Mouse (Mus musculus) left cerebral cortex, postnatal 10 days (tissue): Measurements from ENCODE around the gene Gm10447. TPM values are rescaled to one million over a fixed set of nuclear protein-coding genes. Genes with fewer than 3 reads are reported as not detected.
"Not testable (repeated sequence)": the region's sequence is repeated elsewhere in the genome, so short reads cannot be mapped to it uniquely, and the experiment has no call there.

Experiments
- DNase-seq, 2 experiments: peaks; one replicate each; pipeline ENCODE4 v3.0.0; 2021 to 2022; ENCODE audit warnings: low spot score in 2 of 2, mixed read lengths in 1 of 2; ENCODE audit errors: extremely low spot score in 1 of 2
- intact Hi-C: fragments of 180-260 bp; cut with DNase I; formaldehyde crosslinking; loops from one replicate; pipeline ENCODE4 v1.15.1; 2025
- total RNA-seq, 2 experiments: library from RNA; stranded (reverse); gene quantifications; 2 replicates each; pipeline ENCODE4 v1.2.3; 2021

The Gm10447 gene
- total RNA-seq, 2 experiments from 2014 or later: not detected

DNA sequence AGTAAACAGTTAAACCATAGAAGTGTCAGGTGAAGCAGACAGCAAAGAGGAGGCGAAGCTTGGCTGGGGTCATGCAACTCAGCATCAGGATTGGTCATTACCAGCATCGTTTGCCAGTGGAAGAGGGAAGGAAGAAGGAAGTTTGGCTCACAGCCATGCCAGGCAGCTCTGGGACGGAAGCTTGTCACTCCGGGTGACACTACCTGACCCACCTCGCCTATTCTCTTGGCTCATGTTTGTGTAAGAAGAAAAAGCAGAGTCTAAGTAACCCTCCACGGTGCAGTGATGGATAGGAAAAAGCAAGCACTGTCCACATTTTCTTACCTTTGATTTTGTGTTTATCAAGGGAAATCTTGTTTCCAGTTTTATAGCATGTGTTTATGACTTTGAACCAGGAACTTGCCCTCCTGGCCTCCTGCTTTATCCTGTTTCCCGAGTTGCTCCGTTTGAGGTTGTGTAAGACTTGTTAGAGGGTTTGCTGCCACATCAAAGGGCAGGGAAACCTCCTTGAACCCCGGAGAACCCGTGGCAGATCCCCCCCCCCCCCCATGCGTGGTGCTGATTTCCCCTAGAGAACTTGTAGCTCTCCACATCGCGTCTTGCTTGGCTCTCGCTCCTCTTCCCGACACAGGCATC, 6.7 kb downstream of the Gm10447 start:
- intact Hi-C loops: no loop called here
- peak in 1 of 2 experiments; percentile 36 for DNase-seq

DNA sequence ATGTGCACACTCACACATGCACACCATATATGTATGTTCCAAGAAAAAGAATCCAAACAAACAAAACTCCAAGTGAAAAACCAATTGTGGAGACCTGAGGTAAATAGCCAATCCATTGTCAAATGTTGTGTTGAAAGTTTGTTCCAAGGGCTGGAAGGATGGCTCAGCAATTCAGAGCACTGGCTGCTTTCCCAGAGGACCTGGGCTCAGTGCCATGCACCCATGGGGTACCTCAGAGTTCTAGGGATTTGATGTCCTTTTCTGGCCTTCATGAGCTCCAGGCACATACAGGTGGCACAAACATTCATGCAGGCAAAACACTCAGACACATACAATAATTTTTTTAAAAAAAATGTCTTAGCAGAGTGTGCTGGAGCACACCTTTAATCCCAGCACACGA, 8.4 kb downstream of the Gm10447 start:
- intact Hi-C loops: loop anchor here (10.0 kb wide), 1 partner anchor 864 kb away; no protein-coding TSS in a partner anchor
- DNase-seq: peak in 1 of 2 experiments; percentile 54

DNA sequence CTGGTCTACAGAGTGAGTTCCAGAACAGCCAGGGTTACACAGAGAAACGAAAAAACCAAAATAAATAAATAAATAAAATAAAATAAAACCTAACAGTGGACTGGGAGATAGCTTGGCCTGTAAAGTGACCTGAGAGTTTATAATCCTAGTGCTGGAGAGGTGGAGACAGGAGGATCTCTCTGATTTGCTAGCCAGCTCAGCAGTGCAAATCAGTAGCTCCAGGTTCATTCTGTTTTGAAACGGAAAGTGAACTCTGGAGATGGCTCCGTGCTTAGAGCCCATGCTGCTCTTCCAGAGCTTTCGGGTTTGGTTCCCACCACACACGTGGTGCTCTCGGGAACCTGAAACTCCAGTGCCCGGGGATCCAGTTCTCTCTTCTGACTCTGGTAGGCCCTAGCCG, 8.9 kb downstream of the Gm10447 start:
- intact Hi-C loops: loop anchor here (10.0 kb wide), 1 partner anchor 863 kb away; no protein-coding TSS in a partner anchor

DNA sequence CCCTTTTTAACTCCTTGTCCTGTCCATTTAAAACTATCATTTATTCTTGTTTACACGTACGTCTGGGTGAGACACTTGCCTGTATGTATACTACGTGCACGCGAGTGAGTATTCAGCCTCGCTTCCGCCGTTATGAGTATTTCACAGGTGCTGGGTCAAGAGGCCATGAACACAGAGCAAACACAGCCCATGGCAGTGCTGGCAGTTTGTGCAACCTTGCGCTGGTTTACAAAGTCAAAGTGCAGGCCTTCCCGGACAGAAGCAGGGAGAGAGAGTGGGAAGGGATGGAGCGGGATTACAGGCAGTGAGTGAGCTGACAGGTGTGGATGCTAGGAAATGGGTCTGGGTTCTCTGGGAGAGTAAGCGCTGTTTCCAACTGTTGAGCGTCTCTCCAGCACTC, 10.7 kb downstream of the Gm10447 start:
- intact Hi-C loops: loop anchor here (10.0 kb wide), 1 partner anchor 861 kb away; no protein-coding TSS in a partner anchor
- DNase-seq: no peak

More for the DNA sequence above, 8.9 kb downstream of the Gm10447 start:
- no peak for DNase-seq

DNA sequence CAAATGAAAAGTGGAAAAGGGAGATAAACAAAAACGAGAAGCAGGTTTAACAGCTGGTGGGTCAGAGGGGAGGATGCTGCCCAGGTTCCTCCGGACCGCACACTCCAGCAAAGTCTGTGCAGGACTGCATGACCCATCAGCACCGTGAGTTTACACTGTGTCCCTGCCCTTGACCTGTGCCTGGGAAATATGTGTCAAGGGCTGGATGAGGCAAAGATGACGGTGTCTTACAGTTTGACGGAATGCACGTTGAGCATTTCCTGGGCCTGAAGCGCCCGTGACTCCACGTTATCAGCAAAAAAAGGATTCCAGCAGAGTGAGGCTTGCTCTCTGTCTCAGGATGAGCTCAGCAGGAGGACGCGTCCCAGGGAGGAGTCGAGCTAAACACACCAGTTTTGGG, 11.3 kb downstream of the Gm10447 start:
- intact Hi-C loops: loop anchor here (10.0 kb wide), 1 partner anchor 861 kb away; no protein-coding TSS in a partner anchor
- no peak for DNase-seq

DNA sequence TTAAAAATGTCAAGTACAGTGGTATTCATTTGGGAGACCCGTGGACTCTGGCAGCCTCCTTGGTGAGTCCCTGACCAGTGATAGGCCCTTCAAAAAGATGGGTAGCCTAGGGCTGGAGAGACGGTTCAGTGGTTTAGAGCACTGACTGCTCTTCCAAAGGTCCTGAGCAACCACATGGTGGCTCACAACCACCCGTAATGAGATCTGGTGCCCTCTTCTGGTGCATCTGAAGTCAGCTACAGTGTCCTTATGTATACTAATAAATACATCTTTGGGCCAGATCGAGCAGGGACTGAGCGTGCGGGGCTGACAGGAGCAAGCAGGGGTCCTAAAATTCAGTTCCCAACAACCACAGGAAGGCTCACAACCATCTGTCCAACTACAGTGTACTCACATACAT, 13.0 kb downstream of the Gm10447 start:
- no peak for DNase-seq

DNA sequence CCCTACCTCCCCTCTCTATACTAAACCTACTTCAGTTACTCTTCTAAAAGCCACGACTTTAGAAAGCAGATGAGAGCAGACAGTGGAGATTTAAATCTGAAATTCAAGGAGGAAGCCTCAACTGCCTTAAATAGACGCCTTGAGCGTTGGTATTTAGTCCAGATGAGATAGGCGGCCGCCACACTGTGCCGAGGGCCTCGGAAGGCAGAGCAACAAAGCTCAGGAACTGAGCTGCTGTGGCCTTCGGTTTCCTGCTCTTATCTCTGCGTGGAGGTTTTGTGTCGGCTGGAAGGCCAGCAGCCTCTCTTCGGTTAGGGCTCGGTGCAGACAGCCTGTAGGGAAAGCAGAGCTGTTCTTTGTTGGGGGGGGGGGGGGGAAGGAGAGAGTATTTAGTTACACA, 15.0 kb downstream of the Gm10447 start:
- DNase-seq: no peak
- intact Hi-C loops: loop anchor here (10.0 kb wide), 1 partner anchor 857 kb away; no protein-coding TSS in a partner anchor

More for the DNA sequence above, 13.0 kb downstream of the Gm10447 start:
- intact Hi-C loops: loop anchor here (10.0 kb wide), 1 partner anchor 859 kb away; no protein-coding TSS in a partner anchor

DNA sequence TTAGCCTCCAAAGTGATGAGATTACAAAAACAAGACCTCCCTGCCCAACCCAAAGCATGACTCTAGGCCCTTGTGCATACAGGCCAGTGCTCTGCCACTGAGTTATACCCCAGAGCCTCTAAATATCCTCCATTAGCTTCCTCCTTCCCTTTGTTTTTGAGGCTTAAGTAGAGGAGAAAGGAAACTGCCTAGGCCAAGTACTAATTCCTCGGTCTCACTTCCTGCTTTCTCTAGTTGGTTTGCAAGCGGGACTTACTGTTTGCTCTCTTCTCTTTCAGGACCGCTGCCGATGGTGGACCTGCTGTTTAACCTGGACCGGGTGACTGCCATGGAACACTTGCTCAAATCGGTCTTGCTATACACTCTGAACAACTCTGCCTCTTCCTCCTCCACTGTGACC, 20.6 kb downstream of the Gm10447 start:
- intact Hi-C loops: no loop called here
- no peak for DNase-seq

DNA sequence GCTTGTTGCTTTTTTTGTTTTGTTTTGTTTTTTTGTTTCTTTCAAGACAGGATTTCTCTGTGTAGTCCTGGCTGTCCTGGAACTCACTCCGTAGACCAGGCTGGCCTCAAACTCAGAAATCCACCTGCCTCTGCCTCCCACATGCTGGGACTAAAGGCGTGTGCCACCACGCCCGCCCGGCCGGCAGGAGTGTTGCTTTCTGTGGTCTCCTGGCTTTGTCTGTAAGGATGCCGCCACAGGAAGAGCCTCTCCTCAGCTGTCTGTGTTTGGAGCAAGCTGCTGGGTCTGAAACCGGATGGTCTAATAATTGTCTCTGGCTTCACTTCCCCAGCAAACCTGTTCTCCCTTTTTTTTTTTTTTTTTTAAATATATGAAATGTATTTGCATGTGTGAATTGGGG, 21.4 kb downstream of the Gm10447 start:
- intact Hi-C loops: no loop called here
- DNase-seq: no peak

DNA sequence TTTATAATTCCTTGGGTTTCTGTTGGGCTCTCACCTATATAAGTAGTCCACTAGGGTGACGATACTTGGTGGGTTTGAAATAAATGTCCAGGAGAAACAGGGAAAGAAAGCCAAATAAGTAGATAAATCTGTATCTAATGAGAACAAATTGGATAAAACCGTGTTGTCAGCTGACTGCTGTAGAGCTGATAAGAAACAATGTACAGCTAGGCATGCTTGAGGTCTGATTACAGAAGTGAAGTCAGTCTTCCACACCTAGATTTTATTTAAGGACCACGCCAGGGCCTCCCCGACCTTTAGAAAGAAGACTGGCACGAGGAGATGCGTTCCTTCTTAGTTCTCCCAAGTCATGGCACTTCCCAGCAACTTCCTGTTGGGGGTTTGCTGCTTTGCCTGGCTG, 23.9 kb downstream of the Gm10447 start:
- no peak for DNase-seq
- intact Hi-C loops: no loop called here

DNA sequence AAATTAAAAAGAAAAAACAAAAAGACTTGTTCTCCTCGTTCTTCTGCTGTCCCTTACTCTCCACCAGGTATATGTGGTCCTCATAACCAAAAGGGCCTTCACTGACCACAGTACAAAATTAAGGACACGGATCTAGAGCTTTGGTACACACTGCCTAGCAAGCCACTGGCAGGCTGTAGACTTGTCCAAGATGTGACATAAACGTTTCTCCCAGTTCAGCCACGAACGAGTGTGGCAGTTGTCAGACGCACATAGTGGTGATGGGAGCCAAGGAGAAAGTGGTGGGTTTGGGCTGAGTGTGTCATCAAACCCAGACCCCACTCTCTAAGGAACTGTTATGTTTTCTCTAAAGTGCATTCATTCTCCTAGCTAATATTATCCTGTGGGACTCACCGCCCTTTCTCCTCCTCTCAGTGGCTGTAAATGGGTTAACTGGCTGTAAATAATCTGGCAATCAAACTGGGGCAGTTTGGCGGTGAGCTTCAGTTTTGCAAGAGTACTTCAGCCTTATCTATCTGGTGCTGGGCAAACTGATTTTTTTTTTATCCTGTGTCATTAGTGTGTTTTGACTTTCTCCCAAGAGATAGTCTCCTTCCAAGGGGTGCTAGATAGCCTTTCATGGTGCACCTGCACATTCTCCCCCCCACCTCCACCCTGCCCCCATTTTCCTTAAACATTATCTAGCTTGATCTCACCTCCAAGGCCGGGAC, 25.4 kb downstream of the Gm10447 start:
- intact Hi-C loops: no loop called here
- DNase-seq: no peak

DNA sequence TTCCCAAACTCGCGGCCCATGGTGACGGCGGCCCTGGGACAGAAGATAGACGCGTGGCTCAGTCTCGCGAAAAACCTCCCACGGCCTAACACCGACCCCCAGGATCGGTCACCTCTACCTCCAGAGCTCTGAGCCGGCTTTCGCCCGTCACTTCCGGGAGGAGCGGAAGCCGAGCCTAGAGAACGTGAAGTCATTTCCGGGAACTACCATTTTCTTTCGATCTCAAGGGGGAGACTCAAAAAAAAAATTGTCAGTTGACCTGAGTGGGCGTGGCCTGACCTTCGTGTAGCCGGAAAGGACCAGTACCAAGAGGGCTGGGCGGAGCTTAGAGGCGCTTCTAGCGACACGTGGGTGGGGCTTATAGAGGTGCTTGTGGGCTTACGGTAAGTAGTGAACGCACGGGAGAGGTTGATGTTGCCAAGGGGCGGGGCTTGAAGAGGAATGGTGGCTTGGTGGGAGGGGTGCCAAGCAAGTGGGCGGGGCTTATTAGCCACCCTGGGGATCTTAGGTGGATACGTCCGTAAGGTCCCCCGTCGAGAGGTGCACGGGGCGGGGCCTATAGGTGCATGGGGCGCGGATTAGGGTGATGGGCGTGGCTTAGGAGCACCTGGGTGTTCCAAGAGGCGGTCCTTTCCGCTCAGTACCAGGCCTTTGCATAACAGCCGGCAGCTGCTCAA, 26.1 kb downstream of the Gm10447 start, which contains the start of the genes Uqcrq and Gdf9:
TSS of gene Uqcrq (minus strand) at position 162 of the 677 bp plus-strand sequence.
TSS of gene Gdf9 (plus strand) at position 354 of the 677 bp plus-strand sequence.
- peak; percentile 99 for DNase-seq
- intact Hi-C loops: no loop called here

DNA sequence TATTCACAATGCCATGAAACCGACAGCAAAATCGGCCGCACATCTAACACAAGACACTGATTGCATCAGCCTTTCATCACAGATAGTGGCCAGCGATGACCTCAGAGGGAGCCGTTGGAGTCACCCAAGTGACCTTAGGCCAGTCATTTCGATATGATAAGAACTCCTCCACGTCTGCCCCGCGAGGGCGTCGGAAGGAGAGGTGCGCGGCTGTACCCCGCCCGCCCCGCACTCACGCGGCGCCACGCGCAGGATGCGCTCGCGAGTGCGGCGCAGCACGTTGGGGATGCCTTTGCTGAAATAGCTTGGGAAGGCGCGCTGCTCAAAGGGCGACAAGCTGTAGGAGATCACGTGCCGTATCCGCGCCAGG, 26.6 kb downstream of the Gm10447 start:
- DNase-seq: no peak
- intact Hi-C loops: no loop called here

DNA sequence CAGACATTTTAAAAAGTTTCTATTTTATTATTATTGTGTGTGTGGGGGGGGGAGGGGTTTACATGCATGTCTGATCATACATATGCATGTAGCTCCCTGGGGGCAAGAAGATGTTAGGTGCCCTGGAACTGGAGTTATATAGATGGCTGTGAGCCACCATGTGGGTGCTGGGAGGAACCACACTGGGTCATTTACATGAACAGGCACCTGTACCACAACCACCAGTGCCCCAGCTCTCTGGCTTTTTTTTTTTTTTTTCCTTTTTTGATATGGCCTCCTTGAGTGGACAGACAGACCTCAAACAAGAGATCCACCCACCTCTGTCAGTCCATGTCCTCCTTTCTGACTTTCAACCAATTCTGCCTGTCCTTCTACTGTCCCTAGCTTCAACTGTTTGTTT, 27.7 kb downstream of the Gm10447 start:
- intact Hi-C loops: no loop called here
- no peak for DNase-seq

DNA sequence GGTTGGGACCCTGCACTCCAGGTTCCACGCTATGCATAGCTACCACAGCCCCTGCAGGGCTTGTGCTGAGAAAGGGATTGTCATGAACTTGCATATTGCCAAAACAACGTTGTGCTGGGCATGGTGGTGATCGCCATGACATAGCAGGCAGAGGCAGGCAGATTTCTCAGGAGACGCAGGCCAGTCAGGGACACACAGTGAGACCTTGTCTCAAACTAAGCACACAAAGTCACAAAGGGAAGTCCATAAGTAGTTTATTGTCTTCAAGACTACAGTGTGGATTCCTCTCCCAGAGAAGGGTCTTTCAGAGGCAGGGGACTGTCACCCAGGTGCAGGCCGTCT, 28.2 kb downstream of the Gm10447 start:
- DNase-seq: no peak
- intact Hi-C loops: no loop called here

DNA sequence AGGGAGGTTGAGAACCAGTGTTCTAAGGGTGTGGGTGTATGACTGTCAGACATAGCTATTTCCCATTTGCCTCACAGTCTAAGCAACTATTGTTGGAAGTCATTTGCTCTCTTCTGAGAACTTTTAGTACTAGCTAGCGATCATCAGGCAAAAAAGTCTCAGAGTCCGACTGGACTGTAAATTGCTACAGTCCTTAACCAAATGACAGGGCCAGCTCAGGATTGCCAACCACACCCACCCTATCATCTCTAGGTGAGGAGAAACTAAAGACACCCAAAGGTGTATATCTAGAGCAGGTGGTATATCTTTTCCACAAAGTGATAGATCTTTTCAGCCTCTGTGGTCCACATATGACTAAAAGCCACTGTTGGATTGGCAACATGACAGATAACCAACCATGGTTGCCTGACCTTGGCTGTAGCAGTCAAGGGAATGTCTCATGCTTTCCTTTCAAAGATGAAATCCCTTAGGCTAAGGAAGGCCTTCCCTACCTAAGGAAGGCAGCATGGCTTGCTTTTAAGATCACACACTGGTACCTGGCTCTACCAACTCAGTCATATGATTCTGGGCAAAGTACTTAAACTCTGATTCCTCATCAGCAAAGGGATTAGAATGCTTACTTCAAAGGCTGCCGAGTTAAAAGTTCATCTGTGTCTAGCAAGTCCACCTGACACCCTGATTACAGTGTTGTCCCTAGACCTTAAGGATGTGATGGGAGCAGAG, 28.8 kb downstream of the Gm10447 start:
- DNase-seq: no peak
- intact Hi-C loops: no loop called here

DNA sequence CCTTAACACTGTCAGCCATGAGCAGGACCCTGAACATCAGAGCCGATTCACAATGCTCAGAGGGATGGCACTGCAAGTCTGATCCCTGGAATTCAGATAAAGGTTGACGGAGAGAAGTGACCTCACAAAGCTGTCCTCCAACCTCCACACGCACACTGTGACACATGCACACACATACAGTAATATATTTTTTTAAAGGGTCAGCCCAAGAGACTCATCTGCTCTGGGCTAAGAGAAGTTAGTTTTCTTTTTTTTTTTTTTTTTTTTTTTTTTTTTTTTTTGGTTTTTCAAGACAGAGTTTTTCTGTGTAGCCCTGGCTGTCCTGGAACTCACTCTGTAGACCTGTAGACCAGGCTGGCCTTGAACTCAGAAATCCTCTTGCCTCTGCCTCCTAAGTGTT, 30.0 kb downstream of the Gm10447 start:
- DNase-seq, intact Hi-C loops: not testable (repeated sequence)

DNA sequence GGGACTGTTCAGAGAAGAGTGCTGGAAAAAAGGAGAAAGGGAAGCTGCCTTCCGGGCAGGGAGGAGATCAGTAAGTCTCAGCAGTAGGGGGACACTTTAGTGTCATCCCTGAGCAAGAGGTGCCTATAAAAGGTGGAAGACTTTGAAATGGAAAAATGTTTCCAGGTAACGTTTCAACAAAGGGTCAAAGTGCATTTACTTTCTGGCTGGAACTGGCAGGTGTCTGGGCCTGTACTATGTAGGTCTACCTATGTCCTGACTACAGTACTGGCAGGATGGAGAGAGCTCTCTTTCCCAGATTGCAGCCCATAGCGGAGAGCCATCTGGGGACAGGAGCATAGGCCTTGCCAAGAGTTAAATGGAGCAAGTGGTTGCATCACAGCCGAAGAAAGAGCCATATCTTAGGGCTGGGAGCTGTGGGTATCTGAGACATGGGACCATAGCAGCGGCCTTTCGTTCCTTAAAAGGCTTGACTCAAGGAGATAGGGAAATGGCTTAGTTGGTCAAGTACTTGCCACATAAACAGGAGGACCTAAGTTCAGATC, 31.1 kb downstream of the Gm10447 start:
- DNase-seq: no peak
- intact Hi-C loops: no loop called here

DNA sequence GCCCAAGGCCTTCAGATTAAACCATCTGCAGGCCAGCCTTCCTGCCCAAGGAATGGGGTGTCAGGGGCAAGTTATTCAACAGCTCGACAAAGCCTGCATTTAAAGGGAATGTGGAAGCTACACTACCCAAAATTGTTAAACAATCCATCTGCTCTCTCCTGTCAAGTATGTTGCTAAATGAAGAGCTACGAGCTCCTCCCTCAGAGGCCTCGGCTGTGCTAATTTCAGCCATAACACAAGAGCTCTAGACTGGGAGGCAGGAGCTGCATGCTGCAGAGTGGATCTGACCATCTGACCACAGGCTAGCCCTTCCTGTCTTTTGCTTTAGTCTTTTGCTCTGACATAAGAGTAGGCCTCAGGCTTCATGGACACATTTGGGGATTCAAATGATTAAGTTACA, 31.7 kb downstream of the Gm10447 start:
- intact Hi-C loops: no loop called here
- peak in 1 of 2 experiments; percentile 39 for DNase-seq
